Mouse (Mus musculus): ENCODE measurements around the gene Phgr1. TPM values are rescaled to one million over a fixed set of nuclear protein-coding genes. Genes with fewer than 3 reads are reported as not detected.
A peak's percentile ranks its signal among the peaks of the same experiment; 100 is the strongest.

The Phgr1 gene
- total RNA-seq (2021): not detected
- long read RNA-seq: 0 reads

DNA sequence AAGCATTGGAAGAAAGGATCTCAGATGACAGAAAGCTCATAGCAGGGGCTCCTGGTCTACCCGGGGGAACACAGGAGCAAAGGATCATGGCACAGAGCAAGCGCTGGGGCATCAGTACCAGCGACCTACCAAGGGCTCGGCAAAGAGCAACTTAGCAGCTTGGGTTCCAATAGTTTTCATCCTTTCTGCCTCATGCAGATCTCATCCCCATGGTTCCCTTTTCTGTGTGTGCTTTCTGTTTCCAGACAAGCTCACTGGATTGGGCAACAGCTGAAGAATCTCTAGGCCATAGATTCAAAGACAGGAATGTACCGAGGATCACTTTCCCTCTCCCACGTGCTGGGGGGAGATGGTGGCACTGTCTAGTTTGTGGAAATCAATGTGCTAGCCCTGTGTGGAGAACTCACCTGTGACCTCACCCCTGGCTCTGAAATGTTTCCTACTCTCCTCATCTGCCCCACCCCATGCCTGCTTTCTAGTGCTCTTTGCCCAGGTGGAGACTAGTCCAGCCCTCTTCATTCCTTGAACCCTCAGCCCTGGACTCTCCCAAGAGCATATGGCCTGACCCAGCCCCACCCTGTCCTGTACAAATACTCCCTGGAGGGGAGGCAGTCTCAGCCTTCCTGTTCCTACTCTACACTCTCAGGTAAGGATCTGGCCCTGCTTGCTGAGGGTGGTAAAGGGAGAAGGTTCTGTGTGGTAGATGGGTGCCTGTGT, at the start of gene Phgr1:
Phgr1 (plus strand) TSS at position 612 of the 717 bp plus-strand sequence.
- no peak for DNase-seq (ENCODE audit: low spot score in 2 of 2)

DNA sequence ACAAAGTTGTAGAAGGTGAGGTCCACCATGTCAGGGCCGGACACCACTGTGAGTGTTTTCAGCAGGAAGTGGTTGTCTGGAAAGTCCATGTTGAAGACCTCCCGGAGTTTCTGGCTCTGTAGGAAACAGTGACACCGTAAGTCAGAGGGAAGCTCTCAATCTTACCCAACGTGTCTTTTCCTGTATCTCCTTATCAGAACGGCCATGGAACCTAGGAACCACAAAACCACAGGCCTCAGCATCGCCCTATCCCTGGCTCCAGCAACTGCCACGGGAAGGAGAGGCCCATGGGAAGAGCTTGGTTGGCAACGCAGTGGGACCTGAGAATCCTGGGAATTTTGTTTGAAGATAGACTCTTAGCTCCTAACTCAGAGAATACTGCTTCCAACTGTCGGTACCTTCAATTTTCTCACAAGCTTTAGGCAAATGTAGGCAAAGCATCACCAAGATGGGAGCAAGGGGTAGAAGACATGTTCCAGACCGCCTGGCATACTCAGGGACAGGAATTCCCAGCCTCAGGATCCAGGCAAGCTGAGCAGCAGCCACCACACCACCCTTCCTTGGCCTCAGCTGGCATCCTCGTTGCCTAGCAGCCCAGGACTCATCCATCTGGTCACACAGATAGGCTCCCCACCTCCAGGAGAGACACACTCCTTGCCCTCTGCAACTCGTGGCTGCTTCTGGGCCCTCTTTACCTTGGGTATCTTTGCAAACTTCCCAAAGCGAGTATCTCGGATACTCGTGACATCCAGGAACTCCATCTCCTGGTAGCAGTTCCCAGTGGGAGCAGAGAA, 48.7 kb upstream of the Phgr1 start:
- no peak for DNase-seq (ENCODE audit: low spot score in 2 of 2)

DNA sequence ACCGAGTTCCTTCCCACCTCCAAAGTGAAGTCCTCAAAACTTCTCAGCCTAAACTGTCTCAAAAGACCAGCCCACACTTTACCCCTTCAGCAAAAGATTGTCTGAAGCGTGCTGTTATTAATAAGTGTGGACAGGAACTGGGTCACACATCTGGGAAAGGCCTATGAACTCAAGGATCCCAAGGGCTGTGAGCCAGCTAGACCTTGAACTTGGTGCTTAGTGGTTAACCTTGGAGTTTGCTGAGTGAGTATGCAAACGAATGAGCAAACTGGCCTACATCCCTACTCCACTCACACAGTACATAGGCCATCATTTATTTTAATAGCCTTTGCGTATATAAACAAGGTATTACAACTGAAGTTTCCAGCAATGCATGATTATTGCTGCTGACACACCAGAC, 47.1 kb upstream of the Phgr1 start:
- DNase-seq (ENCODE audit: low spot score in 2 of 2): no peak

DNA sequence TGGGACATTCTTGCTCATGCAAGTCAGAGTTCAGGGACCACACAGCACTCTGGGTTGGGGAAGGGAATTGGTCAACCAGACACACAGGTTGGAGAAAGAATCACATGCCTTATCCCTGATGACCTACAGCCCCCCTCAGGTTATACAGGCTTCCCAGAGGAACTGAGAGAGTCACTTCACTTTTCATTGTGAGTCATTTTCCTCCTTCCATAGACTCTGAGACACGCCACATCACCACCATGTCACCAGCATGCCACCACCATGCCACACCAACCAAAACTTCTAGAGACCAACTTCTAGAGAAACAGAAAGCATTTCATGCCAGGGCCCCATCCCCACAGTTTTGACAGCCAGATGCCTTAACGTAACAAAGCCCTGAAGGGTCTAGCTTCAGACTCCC, 45.7 kb upstream of the Phgr1 start:
- DNase-seq (ENCODE audit: low spot score in 2 of 2): no peak

DNA sequence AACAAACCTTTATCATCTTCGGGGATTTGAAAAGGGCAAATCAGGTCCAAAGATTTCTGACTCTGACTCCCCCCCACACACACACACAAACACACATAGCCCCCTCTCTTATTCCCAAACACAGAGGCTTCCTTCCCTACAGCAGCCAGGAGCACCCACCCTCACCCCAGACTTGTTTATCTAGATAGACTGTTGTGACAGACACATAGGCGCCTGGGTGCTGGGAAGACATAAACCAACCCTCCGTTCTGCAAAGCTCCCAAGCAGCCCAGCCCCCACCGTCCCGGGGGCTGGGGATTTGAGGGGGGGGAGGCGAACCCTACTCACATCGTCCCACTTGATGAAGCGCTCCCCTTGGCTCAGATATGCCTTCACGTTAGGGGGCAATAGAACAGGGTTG, 44.7 kb upstream of the Phgr1 start:
- DNase-seq (ENCODE audit: low spot score in 2 of 2): no peak

DNA sequence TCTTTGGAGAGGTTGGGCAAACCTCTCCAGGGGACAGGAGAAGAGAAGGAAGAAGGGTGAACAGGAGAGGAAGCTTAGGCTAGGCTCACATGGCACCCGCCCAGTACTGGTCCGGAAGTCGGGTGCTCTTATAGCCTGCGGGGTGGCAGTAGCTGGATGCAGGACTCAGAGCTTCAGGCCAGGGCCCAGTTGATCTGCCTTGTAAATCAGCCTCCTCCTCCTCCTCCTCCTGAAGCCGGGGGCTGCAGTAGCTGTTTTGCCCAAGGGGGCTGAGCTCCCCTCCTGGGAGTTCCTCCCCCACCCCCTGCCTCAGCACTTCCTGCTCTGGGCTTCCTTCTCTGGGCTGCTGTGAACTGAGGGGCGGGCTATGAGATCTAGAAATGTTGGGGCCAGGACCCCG, 44.2 kb upstream of the Phgr1 start, which contains the start of gene Plcb2:
Plcb2 (minus strand) TSS at position 102 of the 400 bp plus-strand sequence.
- no peak for DNase-seq (ENCODE audit: low spot score in 2 of 2)

DNA sequence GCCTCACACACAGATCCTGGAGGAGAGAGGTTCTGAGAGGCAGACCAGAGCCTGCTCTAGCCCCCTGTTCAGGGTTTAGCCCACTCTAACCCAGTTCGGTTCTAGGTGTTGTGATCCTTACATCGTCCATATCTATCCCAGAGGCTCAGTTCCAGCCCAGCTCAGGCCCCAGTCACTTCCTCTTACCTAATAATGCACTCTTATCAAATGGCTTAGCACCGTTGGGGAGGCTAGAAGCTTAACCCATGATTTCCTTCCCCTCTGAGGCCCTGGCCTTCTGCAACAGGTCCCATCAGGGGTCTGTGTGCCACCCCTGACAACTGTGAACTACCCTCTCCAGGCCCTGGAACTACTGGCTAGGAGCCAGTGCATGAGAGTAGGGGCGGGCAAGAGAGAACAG, 43.4 kb upstream of the Phgr1 start:
- no peak for DNase-seq (ENCODE audit: low spot score in 2 of 2)

DNA sequence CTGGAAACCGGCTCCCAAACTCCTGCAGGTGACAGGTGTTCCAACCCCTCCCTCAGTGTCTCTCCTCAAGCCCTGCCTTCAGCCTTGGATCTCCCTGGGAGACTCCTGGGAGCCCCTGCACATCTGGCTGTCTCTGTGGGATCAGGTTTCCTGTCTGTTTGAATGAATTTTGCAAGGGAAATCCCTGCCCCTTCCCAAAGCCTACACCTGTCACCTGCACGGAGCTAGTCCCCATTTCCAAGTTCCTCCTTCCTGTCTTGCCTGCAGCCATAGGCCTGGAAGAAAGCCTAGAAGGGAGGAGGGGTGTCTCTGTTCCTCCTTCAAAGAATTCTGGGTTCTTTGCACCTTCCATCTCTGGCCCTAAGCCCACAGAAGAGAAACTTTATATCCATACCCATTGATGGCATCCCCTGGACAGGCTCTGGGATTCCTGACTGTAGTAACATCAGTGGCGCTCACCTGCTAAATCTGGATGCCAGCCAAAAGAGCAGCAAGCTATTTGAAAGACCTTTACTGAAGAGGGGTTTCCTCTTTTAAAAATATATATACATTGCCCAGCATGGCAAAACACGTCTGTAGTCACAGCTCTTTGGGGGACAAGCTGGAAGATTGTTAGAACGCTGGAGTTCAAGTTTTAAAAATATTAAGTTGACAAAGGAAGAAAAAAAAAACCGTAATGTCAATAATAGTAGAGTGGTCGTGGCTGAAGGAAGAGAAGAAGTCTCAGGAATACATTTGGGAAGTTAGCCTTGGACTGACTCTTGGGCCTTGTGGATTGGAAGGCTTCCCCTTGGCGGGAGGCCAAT, 42.5 kb upstream of the Phgr1 start:
- no peak for DNase-seq (ENCODE audit: low spot score in 2 of 2)

DNA sequence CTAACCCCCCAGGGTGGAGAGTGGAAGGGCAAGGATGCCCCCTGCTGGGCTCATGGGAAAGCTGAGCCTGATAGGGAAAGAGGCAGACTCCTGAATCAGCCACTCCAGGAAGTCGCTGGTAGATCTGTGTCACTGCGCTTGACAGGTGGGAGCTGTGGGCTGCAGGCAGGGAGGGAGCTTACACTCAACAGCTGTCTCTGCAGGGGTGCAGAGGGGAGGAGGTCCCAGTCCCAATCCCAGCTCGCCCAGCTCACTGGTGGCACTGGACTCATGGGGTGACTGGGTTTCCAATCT, 42.0 kb upstream of the Phgr1 start:
- peak; percentile 63 to 83 for DNase-seq (ENCODE audit: low spot score in 2 of 2)

DNA sequence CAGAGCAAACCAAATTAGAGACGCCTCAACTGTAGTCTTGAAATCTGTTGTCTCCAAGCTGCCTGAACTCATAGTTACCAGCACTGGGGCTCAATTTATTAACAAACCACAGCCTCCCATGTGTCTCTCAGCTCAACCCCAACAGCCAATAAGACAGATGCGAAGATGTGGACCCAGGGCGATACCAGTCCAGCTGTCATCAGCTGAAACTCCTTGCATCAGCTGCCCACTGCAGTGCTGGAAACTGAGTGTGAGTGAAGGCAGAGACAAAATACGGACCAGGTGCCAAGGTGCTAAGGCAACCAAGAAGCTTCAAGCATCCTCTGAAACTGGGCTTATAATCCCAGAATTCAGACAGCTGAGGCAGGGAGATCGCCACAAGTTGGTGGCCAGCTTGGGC, 40.6 kb upstream of the Phgr1 start:
- no peak for DNase-seq (ENCODE audit: low spot score in 2 of 2)

DNA sequence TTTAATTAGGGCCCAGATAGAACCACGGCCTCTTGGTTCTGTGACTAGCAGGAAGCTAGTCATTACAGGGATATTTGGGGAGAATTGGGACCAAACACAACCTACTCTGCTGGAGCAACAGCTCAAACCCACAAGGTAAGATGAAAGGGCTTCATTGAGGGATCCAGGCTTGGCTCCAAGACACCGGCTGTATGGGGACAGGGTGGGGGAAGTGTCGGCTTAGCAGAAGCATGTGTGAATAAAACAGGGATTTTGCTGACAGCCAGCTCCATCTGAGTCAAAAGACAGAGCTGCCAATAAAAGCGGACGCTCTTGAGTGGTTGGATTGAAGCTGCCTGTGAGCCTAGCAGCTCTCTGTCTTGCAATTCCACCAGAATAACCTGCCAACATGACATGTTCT, 39.2 kb upstream of the Phgr1 start:
- peak; percentile 76 to 79 for DNase-seq (ENCODE audit: low spot score in 2 of 2)

DNA sequence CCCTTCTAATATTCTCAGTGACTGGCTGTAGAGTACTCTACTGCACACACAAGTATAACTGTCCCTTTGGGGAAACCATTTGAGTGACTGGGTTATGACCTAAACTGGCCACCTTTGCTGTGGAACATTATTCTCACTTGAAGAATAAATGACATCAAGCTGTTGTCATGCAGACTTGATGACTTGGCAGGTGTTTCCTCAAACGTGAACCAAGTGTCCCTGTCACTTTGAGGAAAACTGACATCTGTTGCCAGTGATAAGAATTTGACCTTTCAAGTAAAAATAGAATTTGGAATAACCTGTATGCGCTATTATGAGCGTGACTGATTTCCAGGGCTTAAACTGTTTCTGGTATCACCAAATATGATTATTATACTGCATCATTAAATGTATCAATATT, 32.2 kb upstream of the Phgr1 start:
- no peak for DNase-seq (ENCODE audit: low spot score in 2 of 2)

DNA sequence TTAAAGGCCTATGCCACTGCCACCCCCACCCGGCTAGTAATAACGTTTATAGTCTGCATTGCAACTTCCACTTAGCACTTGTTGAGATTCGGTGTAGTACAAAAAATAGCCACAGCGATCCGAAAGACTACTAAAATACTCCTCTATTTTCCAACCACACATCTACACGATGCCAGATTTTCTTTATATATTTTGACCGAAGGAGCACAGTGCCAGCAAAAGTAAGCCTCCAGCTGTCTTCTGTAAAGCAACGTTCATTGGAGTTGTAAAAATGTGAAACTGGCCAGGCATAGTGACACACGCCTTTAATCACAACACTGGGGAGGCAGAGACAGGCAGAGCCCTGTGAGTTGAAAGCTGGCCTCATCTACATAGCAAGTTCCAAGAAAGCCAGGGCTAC, 31.4 kb upstream of the Phgr1 start:
- DNase-seq (ENCODE audit: low spot score in 2 of 2): no peak

DNA sequence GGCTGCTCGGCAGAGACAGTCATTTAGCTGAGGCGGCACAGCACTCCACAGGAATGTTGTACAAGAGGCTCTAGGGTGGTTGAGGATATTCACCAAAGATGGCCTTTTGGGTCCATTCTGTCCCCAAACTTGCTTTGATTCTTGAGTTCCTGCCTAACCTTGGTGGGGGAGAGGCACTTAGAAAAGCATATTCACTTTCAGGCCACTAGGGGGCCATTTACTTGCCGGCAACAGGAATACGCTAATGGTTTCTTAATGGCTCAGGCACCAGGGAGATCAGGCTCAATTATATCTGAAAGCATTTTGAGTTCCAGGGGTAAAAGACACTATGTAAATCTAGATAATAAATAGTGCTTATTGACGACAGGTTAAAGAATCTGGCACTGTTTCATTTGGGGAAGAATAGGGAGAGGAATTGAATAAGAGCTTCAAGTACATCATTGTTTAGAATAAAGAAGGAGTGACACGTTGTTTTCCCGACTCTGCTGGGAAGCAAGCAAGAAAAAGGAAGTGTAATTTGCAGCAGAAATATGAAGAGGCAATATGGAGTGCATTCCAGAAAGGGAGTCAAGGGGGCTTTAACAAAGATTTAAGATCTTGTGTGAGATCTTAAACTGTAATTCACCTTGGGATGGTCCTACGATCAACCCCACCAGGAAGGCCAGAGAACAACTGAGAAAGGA, 29.2 kb upstream of the Phgr1 start:
- DNase-seq (ENCODE audit: low spot score in 2 of 2): peak in 1 of 2 experiments; percentile 65

DNA sequence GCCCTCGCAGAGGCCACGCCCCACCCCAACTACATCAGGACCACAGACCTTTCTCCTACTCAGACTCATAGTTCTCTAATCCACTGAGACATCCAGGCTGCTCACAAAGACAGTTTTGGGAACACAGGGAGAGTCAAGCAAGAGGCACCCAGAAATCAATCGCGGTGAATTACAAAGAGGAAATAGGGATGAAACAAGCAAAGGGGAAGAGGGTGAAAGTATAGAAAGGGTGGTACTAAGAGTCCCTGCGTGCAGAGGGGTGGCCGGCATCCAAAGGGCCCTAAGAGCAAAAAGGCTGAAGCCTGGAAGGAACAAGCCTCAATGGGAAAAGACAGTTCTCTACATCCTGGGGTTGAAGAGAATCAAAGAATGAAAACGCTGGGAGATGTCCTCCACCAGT, 27.9 kb upstream of the Phgr1 start:
- DNase-seq (ENCODE audit: low spot score in 2 of 2): no peak

DNA sequence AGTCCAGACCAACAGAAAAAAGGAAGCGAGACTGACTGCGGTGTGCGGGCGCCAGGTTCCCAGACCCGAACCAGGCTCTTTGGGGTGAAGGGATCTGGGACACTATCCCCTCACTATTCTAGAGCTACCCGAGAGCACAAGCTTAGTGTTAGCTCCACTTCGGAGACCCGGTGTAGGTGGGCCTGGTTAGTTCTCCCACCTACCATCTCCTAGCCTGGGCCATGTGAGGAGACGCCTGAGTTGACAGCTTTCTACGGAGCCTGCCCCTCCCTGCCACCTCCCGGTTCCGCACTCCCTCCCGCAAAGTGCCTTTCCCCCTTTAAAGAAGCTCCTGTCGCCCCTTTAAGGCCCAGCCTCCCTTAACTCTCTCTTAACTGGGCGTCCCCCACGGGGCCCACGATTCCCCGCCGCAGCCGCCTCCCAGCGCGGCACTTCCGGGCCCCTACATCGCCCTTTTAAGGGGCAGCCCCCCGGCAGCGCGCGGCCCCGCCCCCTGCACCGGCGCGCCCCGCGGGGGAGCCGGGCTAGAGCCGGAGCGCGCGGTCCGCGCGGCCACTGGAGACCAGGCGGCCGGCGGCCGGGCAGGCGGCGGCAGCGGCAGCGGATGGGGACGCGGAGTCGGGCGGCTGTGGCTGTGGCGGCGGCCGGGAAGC, 27.2 kb upstream of the Phgr1 start, which contains the start of gene Inafm2:
Inafm2 (plus strand) TSS at position 527 of the 653 bp plus-strand sequence.
- DNase-seq (ENCODE audit: low spot score in 2 of 2): peak; percentile 90 to 92

DNA sequence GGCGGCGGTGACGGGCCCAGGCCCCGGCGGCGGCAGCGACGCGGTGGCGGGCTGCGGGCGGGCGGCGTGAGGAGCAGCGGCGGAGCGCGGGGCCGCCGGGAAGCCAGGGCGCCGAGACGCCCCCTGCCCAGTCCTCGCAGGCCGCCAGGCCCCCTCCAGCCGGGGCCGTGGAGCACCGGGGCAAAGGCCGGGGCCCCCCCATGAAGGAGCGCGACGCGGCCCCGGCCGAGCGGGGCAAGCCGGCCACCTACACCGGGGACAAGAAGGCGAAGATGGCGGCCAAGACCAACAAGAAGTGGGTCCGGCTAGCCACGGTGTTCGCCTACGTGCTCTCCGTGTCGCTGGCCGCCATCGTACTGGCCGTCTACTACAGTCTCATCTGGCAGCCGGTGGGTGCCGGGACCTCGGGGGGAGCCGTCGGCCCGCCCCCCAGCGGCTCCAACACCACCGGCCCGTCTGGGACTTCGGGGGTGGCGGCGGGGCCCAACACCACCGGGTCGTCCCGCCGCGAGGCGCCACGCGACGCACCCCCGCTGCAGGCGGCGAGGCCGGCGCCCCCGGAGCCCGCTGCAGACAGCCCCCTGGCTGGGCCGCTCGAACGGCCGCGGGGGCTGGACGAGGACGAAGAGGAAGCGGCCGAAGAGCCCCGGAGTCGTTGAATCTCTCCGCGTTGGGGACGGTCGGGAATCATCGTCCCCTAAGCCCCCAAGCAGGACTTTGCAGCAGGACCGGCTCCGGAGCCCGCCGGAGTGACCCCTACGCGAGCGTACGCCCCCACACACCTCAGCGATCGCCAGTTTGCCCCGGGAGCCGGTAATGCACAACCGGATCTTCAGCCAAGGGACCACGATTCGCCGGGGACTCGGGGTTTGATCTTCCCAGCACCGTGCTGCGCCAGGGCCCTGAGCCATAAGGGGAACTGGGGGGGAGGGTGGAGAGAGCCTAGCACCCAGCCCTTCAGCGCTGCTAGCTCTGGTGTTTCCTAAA, 26.4 kb upstream of the Phgr1 start:
- no peak for DNase-seq (ENCODE audit: low spot score in 2 of 2)

DNA sequence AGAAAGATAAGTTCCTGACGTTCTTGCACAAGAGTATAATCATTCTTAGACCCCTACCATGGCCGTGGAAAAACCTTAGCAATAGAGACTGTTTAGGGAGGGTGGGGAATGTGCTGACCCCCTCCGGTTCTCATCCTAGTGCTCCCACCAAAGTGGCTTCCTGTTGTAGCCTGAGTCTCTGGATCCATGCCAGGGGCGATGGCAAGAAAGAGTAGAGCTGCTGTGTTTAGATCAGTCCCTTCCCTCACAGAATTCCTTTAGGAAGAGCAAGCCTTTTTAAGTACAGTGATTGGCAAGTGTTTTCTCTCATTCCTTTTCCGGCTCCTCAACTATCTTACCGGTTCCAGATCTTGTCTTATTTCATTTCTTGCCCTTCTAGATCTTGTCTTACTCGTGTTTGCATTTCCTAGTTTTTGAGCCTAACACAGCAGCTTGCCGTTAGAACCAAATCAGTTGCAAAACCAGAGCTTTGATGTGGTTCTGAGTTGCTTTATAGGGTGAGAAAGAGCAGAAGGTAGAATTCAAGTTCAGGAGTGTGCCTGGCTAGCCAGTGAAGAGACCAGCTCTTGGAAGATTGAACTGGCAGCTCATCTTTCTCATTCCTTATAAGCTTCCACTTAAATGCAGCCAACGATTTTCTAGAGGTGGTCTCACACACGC, 25.1 kb upstream of the Phgr1 start:
- DNase-seq (ENCODE audit: low spot score in 2 of 2): no peak

DNA sequence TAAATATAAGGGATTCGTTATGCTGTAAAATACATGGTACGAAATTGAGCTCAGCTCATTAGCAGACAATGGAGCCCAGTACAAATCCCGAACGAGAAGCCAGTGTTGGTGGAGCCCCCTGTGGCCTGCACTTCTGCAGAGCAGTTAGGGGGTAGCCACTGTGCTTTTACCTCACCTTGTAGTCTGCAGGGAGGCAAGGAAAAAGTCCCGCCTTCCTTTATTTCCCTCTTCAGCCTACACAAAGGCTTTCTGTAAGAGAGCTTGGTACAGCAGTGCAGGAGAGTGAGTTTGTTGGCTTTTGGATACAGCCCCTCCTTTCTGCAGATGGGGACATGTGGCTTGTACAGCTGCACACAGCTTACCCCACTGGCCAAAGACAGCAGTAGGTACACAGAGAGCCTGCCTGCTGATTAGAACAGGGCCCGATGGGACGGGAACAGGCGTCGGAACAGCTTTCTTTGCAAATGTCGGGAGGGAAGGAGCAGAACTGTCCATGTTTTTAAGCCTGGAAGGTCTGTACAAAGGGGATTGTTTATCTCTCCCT, 23.2 kb upstream of the Phgr1 start:
- no peak for DNase-seq (ENCODE audit: low spot score in 2 of 2)

All from layer of hippocampus, adult 18-20 months (tissue).